ENCODE assay signal across 24 mouse cellular contexts in the genomic region with DNA sequence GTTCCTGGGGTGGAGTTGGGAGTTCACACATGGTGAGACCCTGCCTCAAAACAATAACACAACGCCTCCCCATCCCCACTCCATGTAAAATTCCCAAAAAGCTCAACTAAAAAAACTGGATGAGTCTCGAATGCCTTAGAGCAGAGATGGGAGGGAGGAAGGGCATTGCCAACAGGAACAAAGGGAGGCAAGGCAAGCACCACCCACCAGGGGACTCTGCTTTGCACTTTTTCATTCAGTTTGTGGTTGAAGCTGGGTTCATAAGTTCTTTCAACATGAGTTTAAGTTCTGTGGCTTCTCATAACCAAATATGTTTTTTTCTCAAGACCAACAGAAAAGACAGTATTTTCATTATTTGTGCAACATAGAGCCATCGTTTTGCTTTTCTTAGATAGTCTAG. TPM values are rescaled to one million over a fixed set of nuclear protein-coding genes. Genes with fewer than 3 reads are reported as not detected.
DNase-seq lines count a peak whose midpoint lies in the region; ATAC-seq and TF ChIP-seq lines count a peak whose summit lies in the region.
"Had no signal": no experiment of that assay in that cellular context is flagged by ENCODE, and none has a peak within 500 bp of the region (broad histone marks: within the 10 kb centered on the region; RNA-seq: fewer than 3 reads in every experiment).

No protein-coding gene starts in this region.

- peak; percentile 24; the same call in 1 of the 2 replicates for TF ChIP-seq CTCF in midbrain, postnatal 0 days (IDR thresholded peaks at IDR 0.05)
- 0 out of 2 replicates have a peak, but pooled peaks have one; percentile 6 for TF ChIP-seq CTCF in stomach, postnatal 0 days (IDR thresholded peaks at IDR 0.05; ENCODE audit: low read depth)

- H3K9me3 ChIP-seq in embryonic facial prominence, embryonic 14.5 days (ENCODE audit: control insufficient read depth, low read length) = no peaks in the 10 kb centered on the region
- no peaks in the 10 kb centered on the region for H3K9me3 ChIP-seq in embryonic facial prominence, embryonic 10.5 days
- H3K9me3 ChIP-seq in midbrain, postnatal 0 days (ENCODE audit: low read length) = no peaks in the 10 kb centered on the region
- H3K9me3 ChIP-seq in midbrain, embryonic 14.5 days (ENCODE audit: control insufficient read depth, low read length) = no peaks in the 10 kb centered on the region
- H3K9me3 ChIP-seq in liver, embryonic 12.5 days (replicated peaks) = no peaks in the 10 kb centered on the region
- H3K9me3 ChIP-seq in stomach, postnatal 0 days (ENCODE audit: control insufficient read depth, low read length) = no peaks in the 10 kb centered on the region
- H3K9me3 ChIP-seq: hindbrain, embryonic 15.5 days; limb, embryonic 10.5 days; neural tube, embryonic 12.5 days had no signal

- TF ChIP-seq EP300 in stomach, postnatal 0 days (optimal IDR thresholded peaks at IDR 0.05) = no peak

- WGBS in embryonic facial prominence, embryonic 14.5 days = 75% methylated on average over 3 of the region's 3 CpGs
- 79% methylated on average over 3 of the region's 3 CpGs for WGBS in embryonic facial prominence, embryonic 10.5 days
- 73% methylated on average over 3 of the region's 3 CpGs for WGBS in midbrain, postnatal 0 days
- 78% methylated on average over 3 of the region's 3 CpGs for WGBS in midbrain, embryonic 14.5 days
- WGBS in liver, embryonic 12.5 days (ENCODE audit: insufficient replicate concordance) = 53% methylated on average over 3 of the region's 3 CpGs
- WGBS in stomach, postnatal 0 days = 81% methylated on average over 3 of the region's 3 CpGs

- no peak for DNase-seq in embryonic facial prominence, embryonic 14.5 days (ENCODE audit: low spot score)
- DNase-seq in embryonic facial prominence, embryonic 10.5 days (ENCODE audit: low spot score) = no peak
- no peak for DNase-seq in midbrain, postnatal 0 days (ENCODE audit: low spot score)
- no peak for DNase-seq in midbrain, embryonic 14.5 days
- no peak for DNase-seq in stomach, postnatal 0 days (ENCODE audit: low spot score)
- DNase-seq in kidney, adult 9 months = no peak
- no peak for DNase-seq in adrenal gland, postnatal 4 days (ENCODE audit: low spot score in 2 of 2)
- DNase-seq: cerebellum, adult 11-12 months; cerebellum, postnatal 36 days; lung, adult 2 months had no signal

- H3K36me3 ChIP-seq in embryonic facial prominence, embryonic 14.5 days (ENCODE audit: control insufficient read depth, insufficient read depth, low read length) = peaks cover under 1% of the 10 kb centered on the region; the same call in 1 of the 2 replicates
- peaks cover 4% of the 10 kb centered on the region for H3K36me3 ChIP-seq in embryonic facial prominence, embryonic 10.5 days (replicated peaks)
- H3K36me3 ChIP-seq in midbrain, postnatal 0 days (ENCODE audit: insufficient read depth, low read length) = no peaks in the 10 kb centered on the region
- no peaks in the 10 kb centered on the region for H3K36me3 ChIP-seq in midbrain, embryonic 14.5 days (ENCODE audit: control insufficient read depth, insufficient read depth, low read length)
- H3K36me3 ChIP-seq in liver, embryonic 12.5 days = peaks cover 6% of the 10 kb centered on the region
- no peaks in the 10 kb centered on the region for H3K36me3 ChIP-seq in stomach, postnatal 0 days (ENCODE audit: control insufficient read depth, insufficient read depth, low read length)
- H3K36me3 ChIP-seq: hindbrain, embryonic 15.5 days; neural tube, embryonic 12.5 days had no signal

- no peak overlapping the region for H3K4me3 ChIP-seq in embryonic facial prominence, embryonic 14.5 days (ENCODE audit: low read depth, low read length)
- no peak overlapping the region for H3K4me3 ChIP-seq in embryonic facial prominence, embryonic 10.5 days
- H3K4me3 ChIP-seq in midbrain, postnatal 0 days (ENCODE audit: low read depth, low read length) = no peak overlapping the region
- H3K4me3 ChIP-seq in midbrain, embryonic 14.5 days (replicated peaks; ENCODE audit: low read depth, low read length) = no peak overlapping the region
- H3K4me3 ChIP-seq in liver, embryonic 12.5 days = no peak overlapping the region
- H3K4me3 ChIP-seq in stomach, postnatal 0 days (ENCODE audit: low read depth, low read length) = no peak overlapping the region
- H3K4me3 ChIP-seq: neural tube, embryonic 12.5 days had no signal

- H3K9ac ChIP-seq in embryonic facial prominence, embryonic 14.5 days (ENCODE audit: low read depth, low read length) = no peak overlapping the region
- H3K9ac ChIP-seq in midbrain, postnatal 0 days (replicated peaks; ENCODE audit: low read length, poor library complexity, severe bottlenecking) = no peak overlapping the region
- no peak overlapping the region for H3K9ac ChIP-seq in midbrain, embryonic 14.5 days (replicated peaks; ENCODE audit: low read length)
- H3K9ac ChIP-seq in liver, embryonic 12.5 days = no peak overlapping the region
- H3K9ac ChIP-seq in stomach, postnatal 0 days (ENCODE audit: low read length) = no peak overlapping the region
- H3K9ac ChIP-seq: hindbrain, embryonic 15.5 days; neural tube, embryonic 12.5 days had no signal

- H3K27me3 ChIP-seq in embryonic facial prominence, embryonic 14.5 days (replicated peaks; ENCODE audit: control insufficient read depth, insufficient read depth, low read length) = no peaks in the 10 kb centered on the region
- H3K27me3 ChIP-seq in embryonic facial prominence, embryonic 10.5 days (replicated peaks; ENCODE audit: low read depth, poor library complexity, severe bottlenecking) = no peaks in the 10 kb centered on the region
- no peaks in the 10 kb centered on the region for H3K27me3 ChIP-seq in midbrain, postnatal 0 days (ENCODE audit: insufficient read depth, low read length)
- no peaks in the 10 kb centered on the region for H3K27me3 ChIP-seq in midbrain, embryonic 14.5 days (ENCODE audit: control insufficient read depth, insufficient read depth, low read length)
- no peaks in the 10 kb centered on the region for H3K27me3 ChIP-seq in liver, embryonic 12.5 days (replicated peaks)
- H3K27me3 ChIP-seq in stomach, postnatal 0 days (ENCODE audit: control insufficient read depth, insufficient read depth, low read length) = no peaks in the 10 kb centered on the region
- H3K27me3 ChIP-seq: hindbrain, embryonic 15.5 days; neural tube, embryonic 12.5 days had no signal

- peak overlapping the region; percentile 76; the same call in 1 of the 2 replicates for H3K4me2 ChIP-seq in embryonic facial prominence, embryonic 14.5 days (ENCODE audit: low read depth, low read length)
- no peak overlapping the region for H3K4me2 ChIP-seq in midbrain, postnatal 0 days (ENCODE audit: low read depth, low read length, poor library complexity, severe bottlenecking)
- no peak overlapping the region for H3K4me2 ChIP-seq in midbrain, embryonic 14.5 days (ENCODE audit: low read length)
- H3K4me2 ChIP-seq in liver, embryonic 12.5 days = peak overlapping the region; percentile 83; the same call in 1 of the 2 replicates
- no peak overlapping the region for H3K4me2 ChIP-seq in stomach, postnatal 0 days (replicated peaks; ENCODE audit: low read depth)

- H3K27ac ChIP-seq in embryonic facial prominence, embryonic 14.5 days (replicated peaks; ENCODE audit: low read depth, low read length) = no peak overlapping the region
- no peak overlapping the region for H3K27ac ChIP-seq in embryonic facial prominence, embryonic 10.5 days (replicated peaks)
- no peak overlapping the region for H3K27ac ChIP-seq in midbrain, postnatal 0 days (ENCODE audit: low read depth, low read length)
- H3K27ac ChIP-seq in midbrain, embryonic 14.5 days (replicated peaks; ENCODE audit: low read depth, low read length) = no peak overlapping the region
- H3K27ac ChIP-seq in liver, embryonic 12.5 days = peak overlapping the region; percentile 87; the same call in 1 of the 2 replicates
- no peak overlapping the region for H3K27ac ChIP-seq in stomach, postnatal 0 days (replicated peaks)
- H3K27ac ChIP-seq: hindbrain, embryonic 15.5 days; limb, embryonic 10.5 days; neural tube, embryonic 12.5 days had no signal

- H3K4me1 ChIP-seq in embryonic facial prominence, embryonic 14.5 days (ENCODE audit: control insufficient read depth, insufficient read depth, low read length) = peaks cover 7% of the 10 kb centered on the region; the same call in 1 of the 2 replicates
- H3K4me1 ChIP-seq in embryonic facial prominence, embryonic 10.5 days = peaks cover 23% of the 10 kb centered on the region
- 0 out of 2 replicates have a peak, but pooled peaks cover 2% of the 10 kb centered on the region for H3K4me1 ChIP-seq in midbrain, postnatal 0 days (ENCODE audit: insufficient read depth, low read length)
- H3K4me1 ChIP-seq in midbrain, embryonic 14.5 days (ENCODE audit: control insufficient read depth, insufficient read depth, low read length) = peaks cover 8% of the 10 kb centered on the region; the same call in 1 of the 2 replicates
- peaks cover 34% of the 10 kb centered on the region for H3K4me1 ChIP-seq in liver, embryonic 12.5 days
- H3K4me1 ChIP-seq in stomach, postnatal 0 days (replicated peaks; ENCODE audit: control insufficient read depth, insufficient read depth) = no peaks in the 10 kb centered on the region

- no peak for ATAC-seq in embryonic facial prominence, embryonic 14.5 days (ENCODE audit: low read depth)
- no peak for ATAC-seq in midbrain, postnatal 0 days (ENCODE audit: low FRiP score)
- no peak for ATAC-seq in midbrain, embryonic 14.5 days (ENCODE audit: low FRiP score, low TSS enrichment)
- ATAC-seq in liver, embryonic 12.5 days = no peak
- ATAC-seq in stomach, postnatal 0 days (ENCODE audit: low FRiP score, low TSS enrichment) = no peak
- ATAC-seq: forebrain, embryonic 14.5 days had no signal

RNA-seq across cellular contexts. Expression of a gene that starts 1.2 kb away (rescaled TPM):
- polyA plus RNA-seq in embryonic facial prominence, embryonic 14.5 days (2014; fragmentation: Nextera tagmentation; extraction: Ambion mirVana) = 67.5 and 81.0 TPM in 2 replicates
- 72.3 and 72.6 TPM in 2 replicates for polyA plus RNA-seq in embryonic facial prominence, embryonic 10.5 days (2016; fragmentation: Nextera tagmentation; extraction: Ambion mirVana)
- 6.7 and 6.8 TPM in 2 replicates for total RNA-seq in midbrain, postnatal 0 days (2014; rRNA removed)
- 34.9 and 46.6 TPM in 2 replicates for polyA plus RNA-seq in midbrain, postnatal 0 days (2015; fragmentation: Nextera tagmentation; extraction: Ambion mirVana)
- polyA plus RNA-seq in midbrain, embryonic 14.5 days (2014; fragmentation: Nextera tagmentation; extraction: Ambion mirVana) = 39.1 and 46.7 TPM in 2 replicates
- 79.5 and 79.7 TPM in 2 replicates for polyA plus RNA-seq in liver, embryonic 12.5 days (2016; fragmentation: Nextera tagmentation; extraction: Ambion mirVana)
- polyA plus RNA-seq in stomach, postnatal 0 days (2015; fragmentation: Nextera tagmentation; extraction: Ambion mirVana) = 82.4 and 90.3 TPM in 2 replicates
- total RNA-seq in adrenal gland, postnatal 4 days (2021) = 10 to 100 TPM; 48.5 to 51.5 TPM

RNA-seq across cellular contexts. Expression of a gene that starts 13.8 kb away (rescaled TPM):
- 54.7 and 56.6 TPM in 2 replicates for polyA plus RNA-seq in embryonic facial prominence, embryonic 14.5 days (2014; fragmentation: Nextera tagmentation; extraction: Ambion mirVana)
- polyA plus RNA-seq in embryonic facial prominence, embryonic 10.5 days (2016; fragmentation: Nextera tagmentation; extraction: Ambion mirVana) = 34.1 and 37.9 TPM in 2 replicates
- total RNA-seq in midbrain, postnatal 0 days (2014; rRNA removed) = 38.1 and 55.7 TPM in 2 replicates
- polyA plus RNA-seq in midbrain, postnatal 0 days (2015; fragmentation: Nextera tagmentation; extraction: Ambion mirVana) = 39.3 and 41.9 TPM in 2 replicates
- 47.3 and 53.6 TPM in 2 replicates for polyA plus RNA-seq in midbrain, embryonic 14.5 days (2014; fragmentation: Nextera tagmentation; extraction: Ambion mirVana)
- polyA plus RNA-seq in liver, embryonic 12.5 days (2016; fragmentation: Nextera tagmentation; extraction: Ambion mirVana) = 38.4 and 38.8 TPM in 2 replicates
- polyA plus RNA-seq in stomach, postnatal 0 days (2015; fragmentation: Nextera tagmentation; extraction: Ambion mirVana) = 38.3 and 41.2 TPM in 2 replicates
- 10 to 100 TPM; 69.0 to 70.6 TPM for total RNA-seq in adrenal gland, postnatal 4 days (2021)

RNA-seq across cellular contexts. Expression of a gene that starts 14.4 kb away (rescaled TPM):
- polyA plus RNA-seq in embryonic facial prominence, embryonic 14.5 days (2014; fragmentation: Nextera tagmentation; extraction: Ambion mirVana) = not detected in 2 replicates
- not detected in 2 replicates for polyA plus RNA-seq in embryonic facial prominence, embryonic 10.5 days (2016; fragmentation: Nextera tagmentation; extraction: Ambion mirVana)
- total RNA-seq in midbrain, postnatal 0 days (2014; rRNA removed) = not detected in 2 replicates
- not detected in 2 replicates for polyA plus RNA-seq in midbrain, postnatal 0 days (2015; fragmentation: Nextera tagmentation; extraction: Ambion mirVana)
- not detected in 2 replicates for polyA plus RNA-seq in midbrain, embryonic 14.5 days (2014; fragmentation: Nextera tagmentation; extraction: Ambion mirVana)
- polyA plus RNA-seq in liver, embryonic 12.5 days (2016; fragmentation: Nextera tagmentation; extraction: Ambion mirVana) = not detected in 2 replicates
- not detected in 2 replicates for polyA plus RNA-seq in stomach, postnatal 0 days (2015; fragmentation: Nextera tagmentation; extraction: Ambion mirVana)
- total RNA-seq in adrenal gland, postnatal 4 days (2021) = not detected
- total RNA-seq: adrenal gland, postnatal 10 days; gastrocnemius, postnatal 4 days; heart, postnatal 25 days; left cerebral cortex, adult 18-20 months had no signal
- polyA plus RNA-seq: erythroblast, embryonic 14.5 days; forebrain, embryonic 14.5 days; heart, embryonic 11.5 days; hindbrain, embryonic 15.5 days; kidney, embryonic 14.5 days; large intestine, adult 2 months; limb, embryonic 10.5 days; lung, adult 2 months; neural tube, embryonic 12.5 days had no signal

RNA-seq across cellular contexts. Expression of a gene that starts 44.0 kb away (rescaled TPM):
- polyA plus RNA-seq in embryonic facial prominence, embryonic 14.5 days (2014; fragmentation: Nextera tagmentation; extraction: Ambion mirVana) = not detected in 2 replicates
- polyA plus RNA-seq in embryonic facial prominence, embryonic 10.5 days (2016; fragmentation: Nextera tagmentation; extraction: Ambion mirVana) = not detected in 2 replicates
- total RNA-seq in midbrain, postnatal 0 days (2014; rRNA removed) = not detected in 2 replicates
- polyA plus RNA-seq in midbrain, postnatal 0 days (2015; fragmentation: Nextera tagmentation; extraction: Ambion mirVana) = 0.06 TPM in 1 of 2 replicates, not detected in the other
- 0.09 TPM in 2 replicates for polyA plus RNA-seq in midbrain, embryonic 14.5 days (2014; fragmentation: Nextera tagmentation; extraction: Ambion mirVana)
- polyA plus RNA-seq in liver, embryonic 12.5 days (2016; fragmentation: Nextera tagmentation; extraction: Ambion mirVana) = not detected in 2 replicates
- polyA plus RNA-seq in stomach, postnatal 0 days (2015; fragmentation: Nextera tagmentation; extraction: Ambion mirVana) = not detected in 2 replicates
- total RNA-seq in adrenal gland, postnatal 4 days (2021) = not detected
- total RNA-seq: adrenal gland, postnatal 10 days; ES-E14; gastrocnemius, postnatal 4 days; heart, postnatal 25 days; left cerebral cortex, adult 18-20 months had no signal
- polyA plus RNA-seq: erythroblast, embryonic 14.5 days; forebrain, embryonic 14.5 days; heart, embryonic 11.5 days; kidney, embryonic 14.5 days; large intestine, adult 2 months; limb, embryonic 10.5 days; lung, adult 2 months had no signal

Comparison
In these comparisons a context has a peak if more than half of its experiments do, and no peak if none do; other contexts are left out.
1. H3K4me2 ChIP-seq: peak in embryonic facial prominence, embryonic 14.5 days (single experiment) and liver, embryonic 12.5 days (single experiment); none in midbrain, postnatal 0 days (single experiment), midbrain, embryonic 14.5 days (single experiment) and stomach, postnatal 0 days (single experiment).